Mouse (Mus musculus) gastrocnemius, adult 2 months (tissue): Measurements from ENCODE around the gene Adgrv1. TPM values are rescaled to one million over a fixed set of nuclear protein-coding genes. Genes with fewer than 3 reads are reported as not detected.

Experiments
- DNase-seq: peaks from one replicate; pipeline ENCODE4 v3.0.0; 2022
- H3K27ac ChIP-seq: fragments of 200-600 bp; 2 replicates; pipeline ENCODE4 v1.8.1; 2022; ENCODE audit warnings: mild to moderate bottlenecking
- H3K4me3 ChIP-seq: fragments of 200-600 bp; 2 replicates; pipeline ENCODE4 v1.8.1; 2022; ENCODE audit warnings: mild to moderate bottlenecking, moderate library complexity
- CTCF ChIP-seq: fragments of 200-600 bp; IDR thresholded peaks from 2 replicates; pipeline ENCODE4 v1.8.1; 2022; ENCODE audit warnings: antibody characterized with exemption, mild to moderate bottlenecking, moderate library complexity
- intact Hi-C: fragments of 180-260 bp; cut with DNase I; formaldehyde crosslinking; loops from one replicate; pipeline ENCODE4 v1.15.1; 2025
- total RNA-seq, 2 experiments: library from RNA; stranded (reverse); gene quantifications; 2 replicates each; pipeline ENCODE4 v1.2.3; 2021

Gene Adgrv1
- total RNA-seq, 2 experiments from 2014 or later = not detected

- no peak overlapping the region for H3K4me3 ChIP-seq
These were observed 193.4 kb downstream of the Adgrv1 start for GRCm38 (mm10) chr13:81439390-81440025.

GRCm38 (mm10) chr13:81437088-81437487 is 195.9 kb downstream of the Adgrv1 start:
- no peak overlapping the region for H3K4me3 ChIP-seq
- TF ChIP-seq CTCF = no peak
- DNase-seq = no peak
- H3K27ac ChIP-seq = no peak overlapping the region
- intact Hi-C loops = loop anchor here (5.0 kb wide), 1 partner anchor 205 kb away; no protein-coding TSS in a partner anchor

More at GRCm38 (mm10) chr13:81439390-81440025, 193.4 kb downstream of the Adgrv1 start:
- TF ChIP-seq CTCF = peak; percentile 96
- no peak overlapping the region for H3K27ac ChIP-seq
- intact Hi-C loops = loop anchor here (1.0 to 5.0 kb wide), 2 partner anchors 203 to 322 kb away; no protein-coding TSS in a partner anchor
- DNase-seq = peak; percentile 67

- Histone ChIP-seq H3K27ac (no peak overlapping the region), H3K4me3 (no peak overlapping the region)
- intact Hi-C loops = loop anchor here (5.0 kb wide), 1 partner anchor 565 kb away; no protein-coding TSS in a partner anchor
- peak; percentile 88 for TF ChIP-seq CTCF
- peak; percentile 40 for DNase-seq
These were observed 205.8 kb downstream of the Adgrv1 start for GRCm38 (mm10) chr13:81426896-81427755.

- Histone ChIP-seq H3K27ac (no peak overlapping the region), H3K4me3 (no peak overlapping the region)
- no peak for DNase-seq
- no peak for TF ChIP-seq CTCF
- intact Hi-C loops = loop anchor here (5.0 kb wide), 1 partner anchor 563 kb away; no protein-coding TSS in a partner anchor
These were observed 207.8 kb downstream of the Adgrv1 start for GRCm38 (mm10) chr13:81425111-81425510.

GRCm38 (mm10) chr13:81424002-81424401 is 209.0 kb downstream of the Adgrv1 start:
- intact Hi-C loops = no loop called here
- no peak for DNase-seq
- no peak for TF ChIP-seq CTCF
- Histone ChIP-seq H3K27ac (no peak overlapping the region), H3K4me3 (no peak overlapping the region)

GRCm38 (mm10) chr13:81407881-81408460 is 225.0 kb downstream of the Adgrv1 start:
- no peak for DNase-seq
- no peak for TF ChIP-seq CTCF
- intact Hi-C loops = no loop called here
- no peak overlapping the region for H3K4me3 ChIP-seq
- H3K27ac ChIP-seq = no peak overlapping the region

- intact Hi-C loops = no loop called here
- no peak for DNase-seq
- TF ChIP-seq CTCF = no peak
- Histone ChIP-seq H3K4me3 (no peak overlapping the region), H3K27ac (no peak overlapping the region)
These were observed 230.1 kb downstream of the Adgrv1 start for GRCm38 (mm10) chr13:81402826-81403225.

- no peak for TF ChIP-seq CTCF
- intact Hi-C loops = no loop called here
- DNase-seq = no peak
- Histone ChIP-seq H3K27ac (no peak overlapping the region), H3K4me3 (no peak overlapping the region)
These were observed 230.8 kb downstream of the Adgrv1 start for GRCm38 (mm10) chr13:81402191-81402590.

- H3K27ac ChIP-seq = no peak overlapping the region
- TF ChIP-seq CTCF = no peak
- peak; percentile 15 for DNase-seq
- no peak overlapping the region for H3K4me3 ChIP-seq
- intact Hi-C loops = no loop called here
These were observed 231.2 kb downstream of the Adgrv1 start for GRCm38 (mm10) chr13:81401742-81402141.

- DNase-seq = peak; percentile 19
- no peak for TF ChIP-seq CTCF
- Histone ChIP-seq H3K4me3 (no peak overlapping the region), H3K27ac (no peak overlapping the region)
- intact Hi-C loops = no loop called here
These were observed 247.2 kb downstream of the Adgrv1 start for GRCm38 (mm10) chr13:81385597-81386362.

GRCm38 (mm10) chr13:81381835-81382234 is 251.1 kb downstream of the Adgrv1 start:
- H3K27ac ChIP-seq = no peak overlapping the region
- TF ChIP-seq CTCF = no peak
- H3K4me3 ChIP-seq = no peak overlapping the region
- DNase-seq = no peak
- intact Hi-C loops = no loop called here

GRCm38 (mm10) chr13:81370801-81371456 is 262.0 kb downstream of the Adgrv1 start:
- no peak for DNase-seq
- H3K4me3 ChIP-seq = no peak overlapping the region
- intact Hi-C loops = loop anchor here (1.0 kb wide), 1 partner anchor 509 kb away; no protein-coding TSS in a partner anchor
- H3K27ac ChIP-seq = no peak overlapping the region
- TF ChIP-seq CTCF = no peak
